Mouse (Mus musculus) bone marrow, adult 2 months (tissue): ENCODE data around the gene Slc43a2. TPM values are rescaled to one million over a fixed set of nuclear protein-coding genes. Genes with fewer than 3 reads are reported as not detected.
"Not testable (repeated sequence)": the region's sequence is repeated elsewhere in the genome, so short reads cannot be mapped to it uniquely, and the experiment has no call there.

Source experiments
- H3K27ac ChIP-seq: fragments of 200-500 bp; 2 replicates; pipeline ENCODE4 v1.5.1; 2012; ENCODE audit warnings: low read depth, mild to moderate bottlenecking, control low read depth, inconsistent platforms, low read length; ENCODE audit not compliant: control insufficient read depth, poor library complexity, insufficient read depth
- H3K4me1 ChIP-seq: fragments of 200-500 bp; 2 replicates; pipeline ENCODE4 v1.6.1; 2011; ENCODE audit warnings: low read length; ENCODE audit not compliant: control insufficient read depth, insufficient read depth
- H3K4me3 ChIP-seq: fragments of 200-500 bp; replicated peaks from 2 replicates; pipeline ENCODE3; 2011; ENCODE audit warnings: mild to moderate bottlenecking, low read depth, low read length, control low read depth; ENCODE audit not compliant: control insufficient read depth
- CTCF ChIP-seq: fragments of 200-500 bp; IDR thresholded peaks from 2 replicates; pipeline ENCODE4 v1.5.1; 2011; ENCODE audit warnings: low read length, control low read depth; ENCODE audit not compliant: control insufficient read depth, insufficient read depth
- POLR2A ChIP-seq: fragments of 200-500 bp; IDR thresholded peaks from 2 replicates; pipeline ENCODE4 v1.6.1; 2011; ENCODE audit warnings: low read depth, mild to moderate bottlenecking, control low read depth, low read length, borderline replicate concordance; ENCODE audit not compliant: control insufficient read depth
- WGBS: fragments of 180-500 bp; shearing (Covaris S2); methylation state at CpG from one replicate; pipeline ENCODE4 v1.1.7; 2018; 5-methylcytosine and 5-hydroxymethylcytosine counted together
- polyA plus RNA-seq: library from polyadenylated mRNA; stranded (reverse); fragments of >200 nt; gene quantifications from 2 replicates; pipeline ENCODE4 v1.2.4, GENCODE M21; 2011; ENCODE audit warnings: low replicate concordance; ENCODE audit not compliant: missing spikeins, insufficient read depth, insufficient read length

The Slc43a2 gene
- polyA plus RNA-seq, 1 experiment = 20.4 TPM

- WGBS = 68% methylated on average over 3 of the region's 3 CpGs
- no peak overlapping the region for H3K27ac ChIP-seq
- peaks cover 5% of the 10 kb centered on the region for H3K4me1 ChIP-seq
- TF ChIP-seq CTCF (no peak), POLR2A (no peak)
- no peak overlapping the region for H3K4me3 ChIP-seq
These were observed 65.3 kb downstream of the Slc43a2 start for GRCm38 (mm10) chr11:75596726-75597255.

DNA sequence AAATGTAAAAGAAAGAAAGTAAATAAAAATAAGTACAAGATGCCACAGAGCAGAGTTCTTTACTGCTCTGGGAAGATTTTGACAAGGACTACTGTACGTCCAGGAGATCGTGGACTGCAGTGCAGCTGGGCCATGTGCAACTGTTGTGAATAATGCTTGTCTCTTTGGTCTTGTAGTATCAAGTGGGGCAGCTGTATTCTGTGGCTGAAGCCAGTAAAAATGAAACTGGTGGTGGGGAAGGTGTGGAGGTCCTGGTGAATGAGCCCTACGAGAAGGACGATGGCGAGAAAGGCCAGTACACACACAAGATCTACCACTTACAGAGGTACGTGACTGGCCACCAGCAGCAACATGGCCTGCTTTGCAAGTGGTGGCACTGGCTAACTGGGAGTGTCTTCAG lies 66.5 kb downstream of the Slc43a2 start:
- H3K27ac ChIP-seq = no peak overlapping the region
- H3K4me1 ChIP-seq = peaks cover 3% of the 10 kb centered on the region; the same call in 1 of the 2 replicates
- WGBS = 89% methylated on average over 6 of the region's 6 CpGs
- H3K4me3 ChIP-seq = no peak overlapping the region
- TF ChIP-seq CTCF = no peak
- no peak for TF ChIP-seq POLR2A

GRCm38 (mm10) chr11:75599802-75600201 lies 68.3 kb downstream of the Slc43a2 start:
- not testable (repeated sequence) for H3K4me3 ChIP-seq, H3K27ac ChIP-seq, H3K4me1 ChIP-seq
- WGBS = 90% methylated on average over 17 of the region's 17 CpGs

DNA sequence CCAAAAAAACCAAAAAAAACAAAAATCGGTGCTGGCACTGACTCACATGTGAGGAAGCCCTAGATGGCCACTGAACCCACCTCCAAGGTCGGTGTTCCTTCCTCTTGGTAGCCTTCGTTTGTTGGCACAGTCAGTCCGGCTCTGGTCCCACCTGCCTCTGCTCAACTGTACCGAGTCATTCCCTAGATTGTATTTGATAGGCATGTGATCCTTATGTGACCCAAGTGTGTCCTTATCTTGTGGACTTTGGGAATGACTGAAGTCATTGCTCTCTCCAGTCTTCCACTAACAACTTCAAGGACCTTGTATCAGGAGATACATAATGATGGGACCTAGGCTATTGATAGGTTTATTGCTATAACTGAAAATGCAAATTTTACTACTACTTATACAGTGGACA lies 73.3 kb downstream of the Slc43a2 start:
- Histone ChIP-seq H3K4me3 (no peak overlapping the region), H3K27ac (no peak overlapping the region), H3K4me1 (no peaks in the 10 kb centered on the region)
- no peak for TF ChIP-seq CTCF
- no peak for TF ChIP-seq POLR2A
- 67% methylated on average over 5 of the region's 5 CpGs for WGBS

GRCm38 (mm10) chr11:75605318-75605717 lies 73.8 kb downstream of the Slc43a2 start:
- TF ChIP-seq CTCF = no peak
- TF ChIP-seq POLR2A = no peak
- H3K4me3 ChIP-seq = no peak overlapping the region
- no peak overlapping the region for H3K27ac ChIP-seq
- 27% methylated on average over 1 of the region's 1 CpGs for WGBS
- no peaks in the 10 kb centered on the region for H3K4me1 ChIP-seq

GRCm38 (mm10) chr11:75608776-75609175 lies 77.3 kb downstream of the Slc43a2 start:
- no peak overlapping the region for H3K4me3 ChIP-seq
- no peak for TF ChIP-seq CTCF
- no peak for TF ChIP-seq POLR2A
- 89% methylated on average over 5 of the region's 5 CpGs for WGBS
- H3K4me1 ChIP-seq = no peaks in the 10 kb centered on the region
- H3K27ac ChIP-seq = no peak overlapping the region

DNA sequence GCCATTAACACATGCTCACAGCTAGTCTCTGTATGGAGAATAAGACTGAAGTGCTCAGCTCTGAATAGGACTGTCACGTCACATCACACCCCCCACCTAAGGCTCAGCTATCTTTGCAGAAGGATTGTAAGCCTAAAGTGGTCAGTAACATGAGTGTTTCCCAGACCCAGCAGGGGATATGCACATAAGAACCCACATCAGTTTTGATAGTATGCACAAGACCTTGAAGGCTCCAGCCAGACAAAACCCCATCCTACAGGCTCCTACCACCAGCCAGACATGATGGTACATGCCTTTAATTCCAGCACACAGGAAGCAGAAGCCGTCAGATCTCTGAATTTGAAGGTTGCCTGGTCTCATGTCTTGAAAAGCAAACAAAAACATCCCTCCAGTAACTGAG lies 78.5 kb downstream of the Slc43a2 start:
- TF ChIP-seq POLR2A = no peak

GRCm38 (mm10) chr11:75614769-75615168 lies 83.3 kb downstream of the Slc43a2 start:
- H3K27ac ChIP-seq = no peak overlapping the region
- 98% methylated on average over 1 of the region's 1 CpGs for whole genome bisulfite sequencing
- H3K4me1 ChIP-seq = no peaks in the 10 kb centered on the region
- TF ChIP-seq POLR2A = no peak
- no peak for TF ChIP-seq CTCF
- H3K4me3 ChIP-seq = no peak overlapping the region

More for the DNA sequence above, 78.5 kb downstream of the Slc43a2 start:
- 79% methylated on average over 2 of the region's 2 CpGs for WGBS
- H3K4me3 ChIP-seq = no peak overlapping the region
- H3K4me1 ChIP-seq = no peaks in the 10 kb centered on the region
- no peak overlapping the region for H3K27ac ChIP-seq

DNA sequence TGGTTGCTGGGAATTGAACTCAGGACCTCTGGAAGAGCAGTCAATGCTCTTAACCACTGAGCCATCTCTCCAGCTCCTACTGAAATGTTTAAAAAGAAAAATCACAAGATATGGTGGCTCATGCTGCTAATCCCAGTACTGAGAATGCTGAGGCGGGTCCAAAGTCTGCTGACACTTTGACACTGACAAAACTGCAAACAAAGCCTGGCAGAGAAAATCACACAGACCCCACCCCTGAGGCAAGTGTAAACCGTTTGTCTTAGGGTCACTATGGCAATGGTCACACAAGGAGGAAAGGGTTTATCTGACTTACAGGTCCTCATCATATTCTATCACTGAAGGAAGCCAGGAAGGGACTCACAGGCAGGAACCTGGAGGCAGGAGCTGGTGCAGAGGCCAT lies 84.1 kb downstream of the Slc43a2 start:
- TF ChIP-seq CTCF (no peak), POLR2A (no peak)
- Histone ChIP-seq H3K4me3 (no peak overlapping the region), H3K27ac (no peak overlapping the region), H3K4me1 (no peaks in the 10 kb centered on the region)
- 77% methylated on average over 2 of the region's 2 CpGs for WGBS
